Mouse (Mus musculus) embryonic facial prominence, embryonic 14.5 days (tissue): ENCODE measurements around the gene Zfp488. TPM values are rescaled to one million over a fixed set of nuclear protein-coding genes. Genes with fewer than 3 reads are reported as not detected.
A peak's percentile ranks its signal among the peaks of the same experiment; 100 is the strongest.

Source experiments
- ATAC-seq: fragments of 200-750 bp; cut with Nextera tagmentation; 2 replicates; pipeline ENCODE4 v1.8.0; 2017; ENCODE audit warnings: low read depth, moderate number of reproducible peaks, moderate TSS enrichment
- DNase-seq: peaks from one replicate; pipeline ENCODE4 v3.0.0-alpha.2; 2015; ENCODE audit warnings: low spot score
- H3K27ac ChIP-seq: fragments of 300-500 bp; sonication (generic); replicated peaks from 2 replicates; pipeline ENCODE4 v1.5.1; 2014; ENCODE audit warnings: low read depth, mild to moderate bottlenecking, low read length, moderate library complexity
- H3K27me3 ChIP-seq: fragments of 300-500 bp; sonication (generic); replicated peaks from 2 replicates; pipeline ENCODE4 v1.6.1; 2014; ENCODE audit warnings: low read length; ENCODE audit not compliant: control insufficient read depth, insufficient read depth
- H3K36me3 ChIP-seq: fragments of 300-500 bp; sonication (generic); 2 replicates; pipeline ENCODE4 v1.6.1; 2014; ENCODE audit warnings: low read length, mixed read lengths; ENCODE audit not compliant: control insufficient read depth, insufficient read depth
- H3K4me1 ChIP-seq: fragments of 300-500 bp; sonication (generic); 2 replicates; pipeline ENCODE4 v1.6.1; 2014; ENCODE audit warnings: antibody characterized with exemption, low read length; ENCODE audit not compliant: control insufficient read depth, insufficient read depth
- H3K4me2 ChIP-seq: fragments of 300-500 bp; sonication (generic); 2 replicates; pipeline ENCODE4 v1.6.1; 2014; ENCODE audit warnings: low read depth, mild to moderate bottlenecking, low read length, moderate library complexity, mixed read lengths
- H3K4me3 ChIP-seq: fragments of 300-500 bp; sonication (generic); 2 replicates; pipeline ENCODE4 v1.5.1; 2014; ENCODE audit warnings: low read depth, mild to moderate bottlenecking, low read length
- H3K9ac ChIP-seq: fragments of 300-500 bp; sonication (generic); 2 replicates; pipeline ENCODE4 v1.6.1; 2014; ENCODE audit warnings: low read depth, mild to moderate bottlenecking, low read length, moderate library complexity, mixed read lengths
- H3K9me3 ChIP-seq: fragments of 300-500 bp; sonication (generic); 2 replicates; pipeline ENCODE4 v1.6.1; 2016; ENCODE audit warnings: low read length; ENCODE audit not compliant: control insufficient read depth
- WGBS: fragments of 180-500 bp; shearing (Covaris S2); extraction: QIAGEN DNeasy Blood & Tissue Kit; methylation state at CpG from one replicate; pipeline ENCODE4 v1.1.7; 2014; 5-methylcytosine and 5-hydroxymethylcytosine counted together
- polyA plus RNA-seq: library from polyadenylated mRNA; unstranded; fragments of >200 nt; fragmentation: Nextera tagmentation; extraction: Ambion mirVana; gene quantifications from 2 replicates; pipeline ENCODE4 v1.2.1, GENCODE M21; 2014

Gene Zfp488
- polyA plus RNA-seq, 1 experiment from 2014 or later: 0.13 TPM

DNA sequence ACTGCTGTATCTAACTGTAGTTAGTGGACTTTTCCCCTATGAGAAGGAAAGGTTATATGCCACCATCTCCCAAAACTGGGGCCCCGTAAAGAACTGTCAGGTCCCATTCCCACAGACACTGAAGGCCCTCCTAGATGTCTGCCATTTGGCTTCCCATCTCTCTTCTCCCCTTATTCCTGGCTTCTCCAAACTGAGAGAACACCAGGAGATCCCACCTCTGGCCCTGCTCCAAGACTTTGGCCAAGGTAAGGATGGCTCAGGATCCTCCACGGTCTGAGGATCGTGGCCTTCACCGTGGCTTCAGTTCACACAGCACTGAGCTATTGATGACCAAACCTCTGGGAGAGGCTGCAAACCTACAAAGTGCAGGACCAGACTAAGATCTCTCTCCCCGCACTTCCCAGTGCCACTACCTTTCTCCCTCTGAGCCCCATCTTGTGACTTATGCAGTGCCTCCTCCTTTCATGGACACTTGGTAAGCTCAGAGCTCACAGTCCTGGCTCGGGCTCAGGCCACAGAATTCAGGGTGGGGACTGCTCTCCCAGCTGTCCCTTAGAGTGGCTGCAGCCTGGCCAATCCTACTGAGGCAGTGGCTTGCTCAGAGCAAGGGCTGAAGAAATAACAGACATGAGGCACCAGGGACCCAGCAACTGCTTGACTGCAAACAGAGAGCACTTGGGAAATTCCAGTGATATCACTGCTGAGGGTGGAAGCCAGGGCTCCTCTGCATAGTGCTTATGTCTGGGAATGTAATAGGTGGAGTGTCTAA is 15.1 kb upstream of the Zfp488 start:
- Histone ChIP-seq H3K4me3 (no peak overlapping the region), H3K27ac (no peak overlapping the region), H3K27me3 (no peaks in the 10 kb centered on the region), H3K4me1 (no peaks in the 10 kb centered on the region), H3K36me3 (no peaks in the 10 kb centered on the region), H3K9ac (no peak overlapping the region), H3K4me2 (no peak overlapping the region), H3K9me3 (no peaks in the 10 kb centered on the region)
- 90% methylated on average over 6 of the region's 6 CpGs for WGBS
- ATAC-seq: 0 out of 2 replicates have a peak, but pooled peaks have one; percentile 18
- no peak for DNase-seq

GRCm38 (mm10) chr14:33993051-33993450 is 14.5 kb upstream of the Zfp488 start:
- H3K9me3 ChIP-seq: no peaks in the 10 kb centered on the region
- H3K4me2 ChIP-seq: no peak overlapping the region
- no peaks in the 10 kb centered on the region for H3K4me1 ChIP-seq
- H3K27me3 ChIP-seq: no peaks in the 10 kb centered on the region
- ATAC-seq: no peak
- no peak overlapping the region for H3K9ac ChIP-seq
- WGBS: 83% methylated on average over 9 of the region's 9 CpGs
- H3K4me3 ChIP-seq: no peak overlapping the region
- no peak for DNase-seq
- no peak overlapping the region for H3K27ac ChIP-seq
- H3K36me3 ChIP-seq: no peaks in the 10 kb centered on the region

GRCm38 (mm10) chr14:33991971-33992370 is 13.4 kb upstream of the Zfp488 start:
- WGBS: 84% methylated on average over 4 of the region's 4 CpGs

DNA sequence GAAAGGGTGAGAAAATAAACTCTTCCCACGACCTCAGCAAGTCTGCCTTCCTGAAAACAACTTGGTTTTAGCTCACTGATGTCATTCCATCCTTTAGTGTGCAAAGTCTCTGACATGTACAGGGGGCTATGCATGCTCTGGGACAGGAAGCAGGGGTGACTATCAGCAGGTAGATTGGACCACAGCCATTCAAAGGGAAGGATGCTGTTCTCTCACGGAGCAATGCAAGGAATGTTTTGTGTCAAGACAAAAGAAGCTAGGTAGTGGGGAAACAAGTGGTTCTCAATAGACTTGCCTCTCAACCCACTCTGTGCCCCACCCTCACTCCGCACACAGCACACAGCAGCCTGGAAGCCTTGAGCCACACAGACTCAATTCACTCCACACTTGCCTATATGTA is 10.6 kb upstream of the Zfp488 start:
- H3K36me3 ChIP-seq: no peaks in the 10 kb centered on the region
- H3K27ac ChIP-seq: no peak overlapping the region
- no peak overlapping the region for H3K9ac ChIP-seq
- no peak overlapping the region for H3K4me2 ChIP-seq
- H3K27me3 ChIP-seq: no peaks in the 10 kb centered on the region
- WGBS: 56% methylated on average over 3 of the region's 3 CpGs
- no peaks in the 10 kb centered on the region for H3K4me1 ChIP-seq
- no peak for ATAC-seq
- no peak for DNase-seq
- no peak overlapping the region for H3K4me3 ChIP-seq
- H3K9me3 ChIP-seq: no peaks in the 10 kb centered on the region

More at GRCm38 (mm10) chr14:33991971-33992370, 13.4 kb upstream of the Zfp488 start:
- Histone ChIP-seq H3K27me3 (no peaks in the 10 kb centered on the region), H3K4me2 (no peak overlapping the region), H3K27ac (no peak overlapping the region), H3K9me3 (no peaks in the 10 kb centered on the region), H3K9ac (no peak overlapping the region), H3K4me1 (no peaks in the 10 kb centered on the region), H3K4me3 (no peak overlapping the region), H3K36me3 (no peaks in the 10 kb centered on the region)
- ATAC-seq (no peak), DNase-seq (no peak)

GRCm38 (mm10) chr14:33977748-33978147 is 816 bp downstream of the Zfp488 start:
- no peaks in the 10 kb centered on the region for H3K36me3 ChIP-seq
- H3K27ac ChIP-seq: no peak overlapping the region
- DNase-seq (peak; percentile 25), ATAC-seq (no peak)
- peak overlapping the region; percentile 72 for H3K4me2 ChIP-seq
- peaks cover 9% of the 10 kb centered on the region; the same call in 1 of the 2 replicates for H3K27me3 ChIP-seq
- H3K9me3 ChIP-seq: no peaks in the 10 kb centered on the region
- H3K4me3 ChIP-seq: 0 out of 2 replicates have a peak overlapping the region, but pooled peaks have one; percentile 43
- peaks cover 10% of the 10 kb centered on the region; the same call in 1 of the 2 replicates for H3K4me1 ChIP-seq
- no peak overlapping the region for H3K9ac ChIP-seq
- WGBS: 12% methylated on average over 7 of the region's 7 CpGs

GRCm38 (mm10) chr14:33974752-33975151 is 3.8 kb downstream of the Zfp488 start:
- 38% methylated on average over 5 of the region's 5 CpGs for WGBS
- no peaks in the 10 kb centered on the region for H3K9me3 ChIP-seq
- no peak overlapping the region for H3K4me2 ChIP-seq
- DNase-seq: no peak
- H3K9ac ChIP-seq: no peak overlapping the region
- H3K27ac ChIP-seq: no peak overlapping the region
- no peak for ATAC-seq
- peaks cover 9% of the 10 kb centered on the region; the same call in 1 of the 2 replicates for H3K27me3 ChIP-seq
- H3K4me1 ChIP-seq: peaks cover 10% of the 10 kb centered on the region; the same call in 1 of the 2 replicates
- no peak overlapping the region for H3K4me3 ChIP-seq
- H3K36me3 ChIP-seq: no peaks in the 10 kb centered on the region

GRCm38 (mm10) chr14:33972679-33973078 is 5.9 kb downstream of the Zfp488 start:
- Histone ChIP-seq H3K27me3 (peaks cover 9% of the 10 kb centered on the region; the same call in 1 of the 2 replicates), H3K4me1 (no peaks in the 10 kb centered on the region), H3K9ac (no peak overlapping the region), H3K4me2 (no peak overlapping the region), H3K4me3 (no peak overlapping the region), H3K27ac (no peak overlapping the region), H3K36me3 (no peaks in the 10 kb centered on the region), H3K9me3 (no peaks in the 10 kb centered on the region)
- DNase-seq (peak; percentile 41), ATAC-seq (no peak)
- 42% methylated on average over 7 of the region's 7 CpGs for WGBS

DNA sequence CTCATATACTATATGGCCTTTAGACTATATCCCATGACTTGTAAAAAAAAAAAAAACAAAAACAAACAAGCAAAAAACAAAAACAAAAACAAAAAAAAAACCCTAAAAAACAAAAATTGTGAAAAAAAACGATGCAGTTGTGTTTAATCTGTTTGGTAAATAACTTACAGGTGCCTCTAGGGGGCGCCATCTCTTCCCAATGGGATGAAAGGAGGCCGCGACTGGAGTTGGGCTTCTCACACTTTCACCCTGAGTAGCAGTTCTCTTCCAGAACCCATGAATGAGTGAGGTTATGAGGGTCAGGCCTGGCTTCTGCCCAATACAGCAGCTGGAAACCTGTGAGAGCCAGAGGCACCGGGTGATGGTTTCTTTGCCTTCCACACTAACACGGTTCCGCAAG is 12.9 kb downstream of the Zfp488 start:
- ATAC-seq (no peak), DNase-seq (no peak)
- H3K9ac ChIP-seq: no peak overlapping the region
- no peaks in the 10 kb centered on the region for H3K36me3 ChIP-seq
- no peak overlapping the region for H3K27ac ChIP-seq
- no peaks in the 10 kb centered on the region for H3K27me3 ChIP-seq
- no peak overlapping the region for H3K4me2 ChIP-seq
- H3K4me1 ChIP-seq: no peaks in the 10 kb centered on the region
- no peak overlapping the region for H3K4me3 ChIP-seq
- H3K9me3 ChIP-seq: no peaks in the 10 kb centered on the region
- WGBS: 63% methylated on average over 7 of the region's 7 CpGs

DNA sequence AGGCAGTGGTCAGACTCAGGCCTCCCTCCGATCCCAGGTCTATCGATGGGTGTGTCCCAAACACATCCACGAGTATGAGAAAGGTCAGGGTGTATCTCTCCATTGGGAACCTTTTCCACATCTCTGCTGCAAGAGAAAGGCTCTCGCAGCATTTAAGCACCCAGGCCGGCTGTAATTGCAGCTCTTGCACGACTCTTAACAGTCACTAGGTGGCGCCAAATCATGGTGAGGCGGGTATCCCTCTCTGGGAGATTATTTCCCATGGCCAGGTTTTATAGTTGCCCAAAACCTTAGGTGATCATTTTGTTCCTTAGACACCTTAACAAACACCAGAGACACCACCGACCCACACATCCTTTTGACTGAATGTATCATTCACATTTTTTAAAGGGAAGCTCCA is 19.2 kb downstream of the Zfp488 start:
- ATAC-seq (no peak), DNase-seq (peak; percentile 61)
- no peak overlapping the region for H3K4me2 ChIP-seq
- no peak overlapping the region for H3K27ac ChIP-seq
- no peaks in the 10 kb centered on the region for H3K27me3 ChIP-seq
- no peaks in the 10 kb centered on the region for H3K9me3 ChIP-seq
- WGBS: 14% methylated on average over 9 of the region's 9 CpGs
- H3K4me3 ChIP-seq: no peak overlapping the region
- H3K36me3 ChIP-seq: no peaks in the 10 kb centered on the region
- no peaks in the 10 kb centered on the region for H3K4me1 ChIP-seq
- H3K9ac ChIP-seq: no peak overlapping the region
